Mouse (Mus musculus) c-Kit-positive CD71-negative TER-119-negative erythroid progenitor cells, embryonic 14.5 days (primary cell): ENCODE data around the gene Olfr110.
"Not testable (repeated sequence)": the region's sequence is repeated elsewhere in the genome, so short reads cannot be mapped to it uniquely, and the experiment has no call there.

Experiments
- DNase-seq: peaks from one replicate; pipeline ENCODE4 v3.0.0-alpha.2; 2013; ENCODE audit warnings: low read depth

The Olfr110 gene

DNA sequence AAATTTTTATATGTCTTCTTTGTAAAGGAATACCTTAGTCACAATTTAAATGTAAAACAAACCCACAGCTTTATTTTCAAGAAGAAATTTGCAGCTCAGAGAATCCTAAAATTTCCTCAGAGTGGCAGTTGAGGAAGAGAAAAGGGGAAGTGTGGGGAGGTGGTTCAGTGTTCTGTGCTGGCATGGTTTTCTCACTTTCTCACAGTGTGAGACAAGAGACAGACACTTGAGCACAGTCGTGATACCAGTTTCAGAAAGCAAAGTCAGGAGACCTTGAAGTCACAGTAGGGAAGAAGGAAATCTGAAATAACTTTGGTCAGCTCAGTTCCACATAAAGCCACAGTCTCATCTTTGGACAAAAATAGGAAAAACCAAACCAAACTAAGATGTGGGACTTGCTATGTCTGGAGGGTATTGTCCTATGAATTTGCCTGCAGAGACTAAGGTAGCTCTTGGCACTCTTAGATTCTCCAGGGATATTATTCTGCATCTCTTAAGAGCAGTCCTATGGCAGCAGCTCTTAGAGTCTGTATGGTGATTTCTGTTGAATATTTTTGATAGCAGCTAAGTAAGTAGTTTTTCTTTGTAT lies at the start of gene Olfr110:
TSS of gene Olfr110 (plus strand) at position 539 of the 589 bp plus-strand sequence.
- DNase-seq: peak; percentile 7

DNA sequence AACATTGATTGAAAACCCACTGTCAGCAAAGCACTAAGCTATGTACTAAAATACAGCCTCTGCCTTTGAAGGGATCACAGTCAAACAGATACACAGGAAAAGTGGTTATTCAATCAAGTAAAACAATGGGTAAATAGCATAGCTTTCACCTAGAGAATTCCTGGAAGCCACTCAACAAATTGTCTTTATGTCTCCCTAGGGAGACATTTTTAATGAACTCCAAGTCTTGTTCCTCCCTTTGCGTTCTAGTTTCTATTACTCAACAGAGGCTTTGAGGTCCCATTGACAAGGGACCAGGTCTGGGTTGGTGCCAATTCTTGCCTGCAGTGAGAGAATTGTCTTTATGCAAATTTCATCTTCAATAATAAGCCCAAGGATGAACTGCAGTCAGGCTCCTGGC lies 47.1 kb upstream of the Olfr110 start, which contains the start of gene Olfr108:
TSS of gene Olfr108 (plus strand) at position 301 of the 400 bp plus-strand sequence.
- no peak for DNase-seq

DNA sequence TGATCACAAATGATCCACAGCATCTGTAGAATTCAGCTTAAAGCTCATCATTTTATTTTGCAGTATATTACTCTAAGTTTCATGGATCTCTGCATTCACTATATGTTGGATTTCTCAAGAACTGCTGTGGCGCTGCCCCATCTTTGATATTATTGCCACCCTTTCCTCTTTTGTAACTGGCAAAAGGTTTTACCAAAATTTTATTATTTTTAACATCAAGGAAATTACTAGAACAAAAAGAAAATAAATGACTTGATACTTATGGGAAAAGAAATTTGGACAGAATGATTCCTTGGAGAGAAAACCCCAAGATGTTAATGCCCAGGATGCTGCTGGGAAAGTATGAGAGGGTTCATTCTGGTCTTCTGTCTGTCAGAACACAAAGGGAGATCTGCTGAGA lies 33.7 kb upstream of the Olfr110 start, which contains the start of gene Olfr109:
TSS of gene Olfr109 (plus strand) at position 301 of the 400 bp plus-strand sequence.
- no peak for DNase-seq

DNA sequence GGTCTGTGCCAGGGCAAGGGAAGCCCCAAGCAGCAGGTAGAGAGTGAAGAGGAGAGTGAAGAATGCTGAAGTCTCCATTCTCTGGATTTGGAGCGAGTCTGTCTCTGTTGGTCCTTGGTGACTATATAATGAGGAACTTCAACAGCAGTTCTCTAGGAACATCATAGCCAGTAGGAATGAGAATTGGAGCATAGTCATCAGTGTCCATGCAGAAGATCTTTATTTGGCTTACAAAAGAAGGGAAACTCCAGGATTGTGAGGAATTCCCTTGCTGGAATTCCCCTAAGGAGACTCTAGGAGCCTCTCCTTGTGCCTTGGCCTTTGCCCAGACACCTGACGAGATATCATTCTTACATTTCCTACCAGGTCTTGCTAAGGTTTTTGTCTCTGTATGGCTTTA lies 8.8 kb upstream of the Olfr110 start, which contains the start of gene H2-M2:
TSS of gene H2-M2 (minus strand) at position 101 of the 400 bp plus-strand sequence.
- no peak for DNase-seq

DNA sequence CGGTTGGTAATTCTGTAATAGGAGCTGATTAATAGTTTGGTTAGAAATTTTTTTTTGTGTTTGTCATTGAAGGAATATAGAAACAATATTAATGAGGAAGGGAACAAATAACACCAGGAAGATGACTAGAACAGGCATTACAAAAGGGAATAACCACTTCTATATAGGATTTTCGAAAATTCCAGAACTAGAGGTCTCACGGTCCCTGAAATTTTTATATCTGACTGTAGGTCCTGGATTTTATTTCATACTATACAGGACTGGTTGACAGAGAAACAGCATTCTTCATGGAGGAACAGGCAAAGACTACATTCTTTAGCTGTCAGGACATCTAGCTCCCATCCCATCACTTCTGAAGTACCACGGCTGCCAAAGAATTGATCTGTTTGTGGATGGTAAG lies 15.5 kb downstream of the Olfr110 start, which contains the start of gene Olfr111:
TSS of gene Olfr111 (plus strand) at position 301 of the 400 bp plus-strand sequence.
- DNase-seq: no peak

DNA sequence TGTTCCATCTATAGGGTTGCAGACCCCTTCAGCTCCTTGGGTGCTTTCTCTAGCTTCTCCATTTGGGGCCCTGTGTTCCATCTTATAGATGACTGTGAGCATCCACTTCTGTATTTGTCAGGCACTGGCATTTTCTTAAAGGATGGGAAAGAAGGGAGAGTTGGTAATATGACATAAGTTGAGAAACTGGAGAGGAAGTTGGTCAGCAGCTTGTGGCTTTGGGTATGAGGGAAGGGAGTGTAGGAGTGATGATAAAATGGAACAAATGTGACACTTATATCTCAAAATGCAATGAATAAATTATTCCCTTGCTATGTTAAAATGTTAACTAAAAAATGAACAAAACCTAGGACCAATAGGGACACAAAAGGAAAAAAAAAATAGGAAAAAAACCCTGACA lies 32.3 kb downstream of the Olfr110 start:
- not testable (repeated sequence) for DNase-seq

DNA sequence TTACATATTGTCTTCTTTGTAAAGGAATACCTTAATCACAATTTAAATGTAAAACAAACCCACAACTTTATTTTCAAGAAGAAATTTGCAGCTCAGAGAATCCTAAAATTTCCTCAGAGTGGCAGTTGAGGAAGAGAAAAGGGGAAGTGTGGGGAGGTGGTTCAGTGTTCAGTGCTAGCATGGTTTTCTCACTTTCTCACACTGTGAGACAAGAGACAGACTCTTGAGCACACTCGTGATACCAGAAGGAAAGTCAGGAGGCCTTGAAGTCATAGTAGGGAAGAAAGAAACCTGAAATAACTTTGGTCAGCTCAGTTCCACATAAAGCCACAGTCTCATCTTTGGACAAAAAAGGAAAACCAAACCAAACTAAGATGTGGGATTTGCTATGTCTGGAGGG lies 33.2 kb downstream of the Olfr110 start:
- not testable (repeated sequence) for DNase-seq

DNA sequence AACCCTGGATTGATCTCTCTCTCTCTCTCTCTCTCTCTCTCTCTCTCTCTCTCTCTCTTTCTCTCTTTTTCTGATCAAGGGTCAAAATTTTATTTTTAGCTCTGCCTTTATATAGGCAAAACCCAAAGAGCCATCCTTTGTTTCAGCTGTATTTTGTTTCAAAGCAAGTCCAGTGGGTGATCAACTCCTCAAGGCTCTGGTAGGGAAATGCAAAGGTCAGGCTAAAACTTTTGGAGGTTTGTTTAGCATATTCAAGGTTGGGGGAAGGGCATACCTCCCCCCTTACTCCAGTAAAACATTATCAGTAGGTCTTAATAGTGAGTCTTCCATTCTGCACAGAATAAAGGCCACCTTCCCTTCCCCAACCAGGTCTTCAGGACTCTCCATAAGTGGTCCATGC lies 42.9 kb downstream of the Olfr110 start:
- DNase-seq: no peak

DNA sequence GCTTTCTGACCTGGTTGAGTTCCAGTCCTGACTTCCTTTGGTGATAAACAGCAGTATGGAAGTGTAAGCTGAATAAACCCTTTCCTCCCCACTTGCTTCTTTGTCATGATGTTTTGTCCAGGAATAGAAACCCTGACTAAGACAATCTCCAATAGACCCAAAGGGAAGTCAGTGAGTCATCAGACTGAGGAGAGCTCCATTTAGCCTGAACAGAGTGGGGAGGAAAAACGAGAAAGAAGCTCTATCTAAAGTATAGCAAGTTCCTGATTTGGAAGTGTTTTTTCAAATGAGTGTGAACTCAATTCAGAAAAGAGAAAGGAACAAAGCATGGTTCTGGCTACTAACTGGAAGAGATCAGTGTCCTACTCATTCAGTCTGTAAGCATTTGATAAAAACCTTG lies 46.1 kb downstream of the Olfr110 start:
- DNase-seq: not testable (repeated sequence)

DNA sequence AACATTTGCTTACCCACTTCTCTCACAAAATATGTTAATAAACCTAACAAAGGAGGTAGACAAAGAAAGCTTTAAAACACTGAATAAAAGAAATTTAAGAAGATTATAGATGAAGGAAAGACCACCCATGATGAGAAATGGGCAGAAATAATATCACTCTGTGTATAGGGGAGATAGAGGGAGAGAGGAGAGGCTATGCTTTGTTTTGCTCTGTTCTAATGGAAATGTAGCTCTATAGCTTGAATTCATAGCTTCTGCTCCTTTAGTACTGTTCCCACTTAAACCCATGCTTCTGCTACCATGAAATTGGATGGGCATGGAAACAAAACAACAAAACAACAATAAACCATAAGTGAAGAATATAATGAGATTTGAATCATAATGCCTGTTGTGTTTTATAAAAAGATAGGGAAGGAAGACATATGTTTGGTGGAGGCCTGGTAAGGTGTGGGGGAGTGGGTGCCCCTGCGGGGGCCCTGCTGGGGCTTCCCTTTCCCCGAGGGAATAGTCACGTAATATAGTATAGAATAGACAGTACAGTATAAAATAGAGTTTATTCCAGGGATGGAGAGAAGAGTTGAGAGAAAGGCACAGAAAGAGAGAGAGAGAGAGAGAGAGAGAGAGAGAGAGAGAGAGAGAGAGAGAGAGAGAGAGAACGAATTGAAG lies 49.3 kb downstream of the Olfr110 start:
- no peak for DNase-seq

DNA sequence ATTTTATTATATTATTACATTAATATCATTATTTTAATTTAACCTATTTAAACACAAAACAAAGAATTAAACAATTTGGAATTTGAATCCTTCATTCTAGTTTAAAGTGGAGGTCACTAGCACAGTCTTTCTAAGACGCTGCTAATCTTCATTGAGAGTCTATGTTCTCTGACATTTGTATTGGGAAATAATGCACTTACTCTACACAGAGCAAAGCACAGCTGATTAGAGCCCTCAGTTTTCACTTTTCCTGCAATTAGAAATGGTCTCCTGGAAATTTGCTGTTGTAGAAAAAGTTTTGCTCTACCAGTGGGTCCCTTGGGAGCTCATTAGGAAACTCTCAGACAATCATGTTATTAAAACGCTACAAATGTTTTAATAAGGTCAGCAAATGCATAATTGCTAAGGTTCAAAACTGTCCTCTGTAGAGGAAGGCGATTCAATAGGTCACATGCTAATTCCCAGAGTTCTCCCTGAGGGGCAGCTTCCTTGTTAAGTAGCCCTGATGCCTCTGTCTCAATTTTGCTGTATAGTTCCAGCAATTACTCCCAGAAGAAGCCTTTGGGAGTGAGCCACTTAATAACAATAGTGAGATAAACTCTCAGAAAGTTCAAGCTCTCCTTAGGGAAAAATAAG lies 51.6 kb downstream of the Olfr110 start:
- DNase-seq: no peak
